Mouse (Mus musculus): ENCODE data around the gene Pabpc1l. TPM values are rescaled to one million over a fixed set of nuclear protein-coding genes. Genes with fewer than 3 reads are reported as not detected.

The Pabpc1l gene
- total RNA-seq, 4 experiments from 2014 or later: 0.56 to 2.2 (median 1.3) TPM

DNA sequence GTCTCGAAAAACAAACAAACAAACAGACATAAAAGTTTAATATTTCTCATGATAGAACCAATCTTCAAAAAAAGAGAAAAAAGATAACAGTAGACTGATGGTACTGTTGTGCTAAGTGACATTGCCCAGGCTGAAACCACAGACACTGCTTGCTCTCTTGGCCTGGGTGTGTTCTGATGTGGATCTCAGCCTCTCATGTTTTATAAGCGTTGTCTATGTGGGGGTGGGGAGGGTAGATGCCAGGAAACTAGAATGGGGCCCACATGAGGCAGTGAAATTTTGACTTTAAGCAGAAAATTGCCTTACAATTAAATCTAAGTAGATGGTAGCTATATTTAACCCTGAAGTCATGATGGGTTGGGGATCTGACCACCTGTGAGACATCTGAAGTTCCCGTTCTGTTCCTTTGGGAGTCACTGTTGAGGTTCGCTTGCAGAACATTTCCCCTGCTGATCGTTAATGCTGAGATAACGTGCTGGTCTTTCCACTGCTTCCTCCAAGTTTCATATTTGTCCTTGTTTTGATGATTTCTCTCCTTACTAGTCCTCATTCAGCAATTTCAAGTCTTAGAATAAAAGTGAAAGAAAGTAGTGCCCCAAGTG is 62.3 kb downstream of the Pabpc1l start:
- DNase-seq: no peak

DNA sequence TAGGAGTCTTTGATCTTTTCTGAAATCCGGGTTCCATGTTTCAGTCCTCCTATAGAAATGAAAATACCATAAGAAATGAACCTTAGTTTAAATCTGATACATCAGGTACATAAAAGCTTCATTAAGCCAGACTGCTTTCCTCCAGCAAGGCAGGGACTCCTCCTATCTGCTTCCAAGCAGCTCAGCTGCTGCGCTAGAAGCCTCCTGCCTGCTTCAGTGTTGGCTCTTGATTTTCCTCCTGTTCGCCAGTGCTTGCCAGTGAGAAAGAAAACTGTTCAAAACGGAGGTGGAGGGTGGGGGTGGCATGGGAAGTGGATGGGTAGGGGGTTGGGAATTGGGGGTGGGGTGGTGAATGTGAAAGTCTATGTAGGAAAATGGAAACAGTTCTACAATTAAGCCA is 64.3 kb downstream of the Pabpc1l start:
- no peak for DNase-seq

DNA sequence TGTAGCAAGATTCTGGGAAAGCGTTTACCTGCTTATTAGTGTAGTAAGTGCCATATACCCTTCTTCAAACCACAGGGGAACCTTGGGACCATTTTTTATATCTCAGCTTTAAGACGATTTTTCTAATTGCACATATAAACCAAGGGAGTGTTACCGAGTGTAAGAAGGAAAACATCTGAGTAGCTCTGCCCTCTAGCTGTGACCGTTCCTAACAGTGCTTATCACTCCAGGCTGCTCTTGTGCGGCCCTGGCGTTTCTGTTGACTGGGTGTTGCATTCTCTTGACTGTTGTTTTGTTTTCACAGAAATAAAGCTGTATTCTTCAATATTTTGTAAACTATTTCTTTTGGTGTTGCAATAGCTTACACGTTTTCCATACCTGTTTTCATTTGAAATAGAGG is 68.9 kb downstream of the Pabpc1l start:
- DNase-seq: no peak

DNA sequence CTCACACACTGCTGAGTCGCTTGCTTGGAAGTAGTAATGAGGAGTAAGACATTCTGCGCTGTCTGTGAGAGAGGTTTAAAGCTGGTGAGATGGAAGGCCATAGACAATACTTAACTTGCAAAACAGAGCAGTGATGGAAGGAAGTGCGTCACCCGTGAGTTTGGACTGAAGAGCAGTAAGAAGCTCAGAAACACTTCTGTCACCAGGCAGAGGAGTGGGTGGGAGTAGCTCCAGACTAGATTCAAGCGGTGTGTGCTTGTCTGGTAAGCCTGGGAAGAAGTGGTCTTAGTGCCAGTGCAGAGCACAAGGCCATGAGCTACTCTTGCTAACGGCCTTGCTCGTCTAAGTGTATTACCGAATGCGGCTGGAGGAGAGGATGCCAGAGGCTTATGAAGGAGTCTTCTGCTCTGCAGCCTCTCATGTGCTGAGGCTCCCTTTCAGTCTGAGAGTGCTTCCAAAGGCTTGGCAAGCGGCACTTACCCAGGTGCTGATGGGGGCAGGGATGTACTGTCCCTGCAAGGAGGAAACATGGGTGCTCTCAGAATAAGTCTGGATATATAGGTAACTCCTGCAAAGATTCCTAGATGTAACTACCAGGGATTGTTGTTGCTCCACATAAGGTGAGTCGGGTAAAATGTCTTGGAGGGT is 73.5 kb downstream of the Pabpc1l start:
- DNase-seq: no peak

Other genes with a start within 250 kb of the Pabpc1l start
- 1 to 10 TPM in 1 of 4 experiments, under 1 TPM in 3; 0.38 to 1.7 (median 0.50) TPM for gene Ccn5, start 204.6 kb upstream of the Pabpc1l start, total RNA-seq (2022)
- not detected for gene Kcnk15, start 171.8 kb upstream of the Pabpc1l start, total RNA-seq (2022)
- 100 to 1,000 TPM in 2 of 4 experiments, 10 to 100 TPM in 2; 85.0 to 169 (median 121) TPM for gene Rims4, start 106.8 kb upstream of the Pabpc1l start, total RNA-seq (2022)
- 100 to 1,000 TPM; 219 to 306 (median 257) TPM for gene Ywhab, start 30.5 kb upstream of the Pabpc1l start, total RNA-seq (2022)
- gene Stk4, start 44.9 kb downstream of the Pabpc1l start, total RNA-seq (2022): 10 to 100 TPM; 27.4 to 38.9 (median 36.4) TPM
- 10 to 100 TPM; 44.9 to 54.8 (median 45.7) TPM for gene Tomm34, start 45.7 kb downstream of the Pabpc1l start, total RNA-seq (2022)
- gene Kcns1, start 145.7 kb downstream of the Pabpc1l start, total RNA-seq (2022): under 1 TPM in 1 of 4 experiments, not detected in 3; 0.14 TPM
- not detected for gene Wfdc5, start 157.3 kb downstream of the Pabpc1l start, total RNA-seq (2022)
- gene Wfdc12, start 165.2 kb downstream of the Pabpc1l start, total RNA-seq (2022): 1 to 10 TPM in 1 of 4 experiments, under 1 TPM in 2, not detected in 1; 0.40 to 4.7 (median 0.67) TPM
- not detected for gene Wfdc15a, start 174.7 kb downstream of the Pabpc1l start, total RNA-seq (2022)
- not detected for gene Wfdc15b, start 196.2 kb downstream of the Pabpc1l start, total RNA-seq (2022)
- not detected for gene Svs2, start 213.0 kb downstream of the Pabpc1l start, total RNA-seq (2022)
- not detected for gene Svs3b, start 231.2 kb downstream of the Pabpc1l start, total RNA-seq (2022)